Mouse (Mus musculus): ENCODE data around the gene Rexo2. TPM values are rescaled to one million over a fixed set of nuclear protein-coding genes. Genes with fewer than 3 reads are reported as not detected.
"Not testable (repeated sequence)": the region's sequence is repeated elsewhere in the genome, so short reads cannot be mapped to it uniquely, and the experiment has no call there.

The Rexo2 gene
- polyA plus RNA-seq (2016; fragmentation: Nextera tagmentation; extraction: Ambion mirVana): 95.2 and 110 TPM in 2 replicates

DNA sequence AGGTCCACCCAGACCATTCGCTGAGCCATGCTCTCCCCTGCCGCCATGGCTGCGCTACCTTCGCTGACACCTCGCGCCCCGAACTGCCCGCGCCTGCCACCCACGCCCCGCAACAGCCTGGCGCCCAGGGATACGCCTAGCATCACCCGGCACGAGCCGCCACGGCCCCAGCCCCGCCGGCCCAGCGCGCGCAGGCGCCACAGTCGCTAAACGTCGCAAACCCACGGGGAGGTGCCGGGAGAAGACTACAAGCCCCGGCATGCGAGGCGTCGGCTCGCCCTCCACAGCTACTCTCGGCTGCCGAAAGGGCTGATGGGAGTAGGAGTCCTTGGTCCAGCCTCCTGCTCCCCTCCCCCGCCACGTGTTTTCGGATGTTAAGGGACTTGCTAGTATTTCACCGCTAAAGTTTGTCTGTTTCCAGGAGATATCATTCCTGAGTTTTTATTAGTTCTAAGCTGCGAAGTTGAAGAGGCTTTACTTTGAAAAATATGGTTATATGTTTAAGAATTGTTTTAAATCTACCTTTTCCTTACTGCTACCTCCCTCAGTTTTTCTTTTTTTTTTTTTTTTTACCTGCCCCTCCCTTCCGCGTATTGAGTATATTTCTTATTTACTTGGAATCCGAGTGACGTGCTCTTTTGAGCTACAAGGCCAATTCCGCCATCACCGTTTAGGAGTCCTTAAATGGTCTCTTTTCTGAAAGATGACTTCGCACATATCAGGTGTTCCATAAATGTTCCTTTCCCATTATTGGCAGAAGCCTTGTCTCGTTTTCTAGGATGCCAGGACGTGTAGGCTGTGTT, at the start of gene Rexo2:
TSS of gene Rexo2 (minus strand) at position 213 of the 803 bp plus-strand sequence.
- peaks cover 14% of the 10 kb centered on the region for H3K4me1 ChIP-seq
- peak within 1 kb of the TSS; percentile 83 for H3K4me3 ChIP-seq
- peak; percentile 93 for DNase-seq (ENCODE audit: low spot score)
- no peaks in the 10 kb centered on the region for H3K9me3 ChIP-seq (replicated peaks)
- H3K27ac ChIP-seq (replicated peaks): peak within 1 kb of the TSS; percentile 85
- WGBS: 2% methylated on average over 49 of the region's 49 CpGs
- peaks cover 5% of the 10 kb centered on the region; the same call in 1 of the 2 replicates for H3K27me3 ChIP-seq (ENCODE audit: low read depth, poor library complexity, severe bottlenecking)
- peaks cover 28% of the 10 kb centered on the region for H3K36me3 ChIP-seq

DNA sequence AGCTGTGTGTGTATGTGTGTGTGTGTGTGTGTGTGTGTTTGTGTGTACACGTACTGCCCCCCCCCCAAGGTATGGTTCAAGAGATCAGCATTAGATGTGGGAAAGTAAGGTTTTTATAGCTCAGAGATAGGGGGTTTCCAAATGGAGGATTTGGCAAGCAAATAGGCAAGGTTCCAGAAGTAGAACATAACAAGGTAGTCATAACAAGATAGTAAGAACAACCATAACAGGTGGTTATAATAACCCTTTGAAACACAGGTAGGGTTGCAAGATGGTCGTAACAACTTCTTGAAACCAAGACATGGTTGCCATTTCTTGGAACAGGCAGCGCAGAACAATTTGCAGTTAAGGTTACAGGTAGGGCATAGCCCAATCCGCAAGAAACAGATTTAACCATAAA, 46.1 kb upstream of the Rexo2 start:
- no peak for DNase-seq (ENCODE audit: low spot score)
- 92% methylated on average over 4 of the region's 4 CpGs for WGBS
- Histone ChIP-seq H3K36me3 (no peaks in the 10 kb centered on the region), H3K4me1 (no peaks in the 10 kb centered on the region), H3K4me3 (no peak overlapping the region), H3K27me3 (ENCODE audit: low read depth, poor library complexity, severe bottlenecking) (no peaks in the 10 kb centered on the region), H3K27ac (replicated peaks) (no peak overlapping the region), H3K9me3 (replicated peaks) (no peaks in the 10 kb centered on the region)

DNA sequence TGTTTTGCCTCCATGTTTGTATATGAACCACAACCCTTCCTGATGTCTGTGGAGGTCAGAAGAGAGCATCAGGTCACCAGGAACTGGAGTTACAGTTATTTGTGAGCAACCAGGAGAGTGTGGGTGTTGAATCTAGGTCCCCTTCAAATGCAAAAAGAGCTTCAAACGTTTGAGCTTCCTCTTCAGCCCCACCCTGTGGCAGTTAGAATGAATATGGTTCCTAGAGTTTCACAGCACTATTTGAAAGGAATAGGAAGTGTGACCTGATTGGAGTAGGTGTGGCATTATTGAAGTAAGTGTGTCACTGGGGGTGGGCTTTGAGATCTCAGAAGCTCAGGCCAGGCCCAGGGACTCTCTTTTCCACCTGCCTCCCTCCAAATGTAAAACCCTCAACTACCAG, 45.1 kb upstream of the Rexo2 start:
- H3K27me3 ChIP-seq (ENCODE audit: low read depth, poor library complexity, severe bottlenecking): no peaks in the 10 kb centered on the region
- no peaks in the 10 kb centered on the region for H3K9me3 ChIP-seq (replicated peaks)
- H3K36me3 ChIP-seq: no peaks in the 10 kb centered on the region
- no peak overlapping the region for H3K27ac ChIP-seq (replicated peaks)
- H3K4me3 ChIP-seq: no peak overlapping the region
- WGBS: 19% methylated on average over 1 of the region's 1 CpGs
- no peak for DNase-seq (ENCODE audit: low spot score)
- H3K4me1 ChIP-seq: no peaks in the 10 kb centered on the region

DNA sequence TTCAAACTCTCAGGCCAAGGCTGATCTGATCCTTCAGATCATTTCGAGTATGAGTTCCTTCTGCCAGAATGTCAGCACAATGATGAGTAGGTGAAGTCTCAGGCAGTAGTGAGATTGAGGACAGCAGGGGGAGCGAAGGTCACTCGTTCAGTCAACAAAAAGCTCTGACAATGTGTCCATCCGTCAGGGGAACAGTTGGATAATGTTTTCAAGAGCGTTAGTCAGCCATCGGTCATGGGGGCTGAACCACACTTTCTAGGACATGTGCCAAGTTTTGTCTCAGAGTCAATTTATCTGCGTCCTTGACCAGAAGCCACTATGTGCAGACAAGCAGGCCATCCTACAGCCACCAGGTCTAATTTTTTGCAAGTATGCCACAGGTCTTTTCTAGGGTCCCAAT, 40.0 kb upstream of the Rexo2 start:
- H3K9me3 ChIP-seq (replicated peaks); H3K4me1 ChIP-seq; H3K27ac ChIP-seq (replicated peaks); DNase-seq (ENCODE audit: low spot score); H3K36me3 ChIP-seq; H3K4me3 ChIP-seq; H3K27me3 ChIP-seq (ENCODE audit: low read depth, poor library complexity, severe bottlenecking): not testable (repeated sequence)
- 65% methylated on average over 5 of the region's 7 CpGs for WGBS

DNA sequence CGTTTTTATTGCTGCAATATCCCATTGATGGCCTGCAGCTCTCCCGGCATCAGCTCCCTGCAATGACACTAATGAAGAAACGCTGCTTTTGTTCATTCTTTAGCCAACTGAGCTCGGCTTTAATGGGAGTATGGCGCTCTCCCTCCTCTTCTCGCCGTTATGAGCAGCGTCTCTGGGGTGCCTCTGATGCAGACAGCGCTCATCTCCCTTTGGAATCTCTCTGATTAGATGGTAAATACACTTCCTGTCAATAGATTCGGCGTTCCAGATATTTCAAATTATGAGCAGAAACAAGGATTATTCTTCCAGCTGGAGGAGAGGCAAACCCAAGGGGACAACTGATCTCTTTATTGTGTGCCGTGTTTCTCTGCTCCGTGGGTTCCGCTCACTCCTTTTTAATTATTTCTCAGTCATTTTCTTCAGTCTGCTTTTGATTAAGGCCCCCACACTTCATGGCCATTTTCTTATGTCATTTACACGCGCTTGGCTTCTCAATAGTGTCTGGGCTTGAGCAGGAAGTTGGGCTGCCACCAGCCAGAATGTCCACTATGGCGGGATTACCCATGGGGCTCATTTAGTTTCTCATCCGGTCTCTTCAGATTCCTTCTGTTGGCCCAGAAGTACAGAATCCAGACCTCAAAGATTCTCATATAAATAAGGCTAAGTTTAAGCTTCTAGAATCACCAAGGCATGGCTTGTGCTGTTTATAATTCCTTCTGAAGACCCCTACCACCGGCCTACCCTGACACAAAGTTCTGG, 37.1 kb upstream of the Rexo2 start:
- no peak for DNase-seq (ENCODE audit: low spot score)
- no peak overlapping the region for H3K4me3 ChIP-seq
- H3K27me3 ChIP-seq (ENCODE audit: low read depth, poor library complexity, severe bottlenecking): no peaks in the 10 kb centered on the region
- no peaks in the 10 kb centered on the region for H3K9me3 ChIP-seq (replicated peaks)
- H3K36me3 ChIP-seq: no peaks in the 10 kb centered on the region
- 0 out of 2 replicates have a peak, but pooled peaks cover 3% of the 10 kb centered on the region for H3K4me1 ChIP-seq
- no peak overlapping the region for H3K27ac ChIP-seq (replicated peaks)
- WGBS: 80% methylated on average over 19 of the region's 19 CpGs

DNA sequence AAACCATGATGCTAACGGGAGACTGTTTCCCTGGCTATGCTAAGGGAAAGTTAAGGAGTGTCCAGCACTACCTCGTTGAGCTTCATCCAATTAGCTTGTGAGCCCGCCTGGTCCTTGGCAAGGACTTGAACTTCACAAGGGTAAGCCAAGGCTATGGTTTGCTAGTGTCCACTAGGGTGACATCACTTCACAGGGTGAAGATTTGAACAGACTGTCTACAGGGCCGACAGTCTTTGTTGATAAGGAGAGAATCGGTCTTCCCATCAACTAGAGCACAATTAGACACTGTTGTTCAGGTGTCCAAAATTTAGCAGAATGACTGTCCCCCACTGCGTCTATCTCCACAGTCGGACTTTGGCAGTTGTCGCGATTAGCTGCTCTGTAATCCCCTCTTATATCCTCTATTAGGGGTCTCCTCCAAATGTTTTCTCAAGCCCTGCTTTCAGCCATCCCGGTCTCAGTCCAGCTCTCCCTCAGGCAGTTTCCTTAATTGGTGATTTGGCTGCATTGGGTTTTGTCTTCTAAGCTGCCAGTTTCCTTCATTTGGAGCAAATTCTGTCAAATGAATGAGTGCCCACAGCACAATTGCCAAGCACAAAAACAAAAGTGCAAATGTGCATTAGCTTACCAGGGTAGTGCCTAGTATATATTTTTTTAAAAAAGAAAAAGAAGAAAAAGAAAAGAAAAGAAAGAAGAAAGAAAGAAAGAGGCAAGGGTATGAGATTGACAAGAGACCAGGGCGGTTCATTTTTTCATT, 36.4 kb upstream of the Rexo2 start:
- 79% methylated on average over 11 of the region's 11 CpGs for WGBS
- DNase-seq (ENCODE audit: low spot score): no peak

DNA sequence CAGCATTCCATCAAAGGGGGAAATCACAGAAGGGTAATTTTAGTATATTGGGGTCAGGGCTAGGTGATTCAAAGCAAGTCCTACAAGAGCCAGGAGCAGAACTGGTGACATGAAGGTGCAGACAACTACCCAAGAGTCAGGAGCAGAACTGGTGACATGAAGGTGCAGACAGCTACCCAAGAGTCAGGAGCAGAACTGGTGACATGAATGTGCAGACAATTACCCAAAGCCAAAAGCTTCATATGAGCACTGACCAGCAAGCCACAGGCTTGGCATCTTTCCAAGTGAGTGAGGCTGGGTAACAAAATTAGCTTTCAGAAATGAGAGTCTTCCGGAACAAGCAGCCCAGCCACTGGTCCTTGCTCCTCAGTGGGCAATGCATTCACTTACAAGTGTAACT, 34.9 kb upstream of the Rexo2 start:
- Histone ChIP-seq H3K27me3 (ENCODE audit: low read depth, poor library complexity, severe bottlenecking) (no peaks in the 10 kb centered on the region), H3K27ac (replicated peaks) (no peak overlapping the region), H3K9me3 (replicated peaks) (no peaks in the 10 kb centered on the region), H3K4me3 (no peak overlapping the region), H3K36me3 (no peaks in the 10 kb centered on the region), H3K4me1 (0 out of 2 replicates have a peak, but pooled peaks cover 3% of the 10 kb centered on the region)
- DNase-seq (ENCODE audit: low spot score): no peak
- WGBS: 92% methylated on average over 1 of the region's 1 CpGs

More for the DNA sequence above, 36.4 kb upstream of the Rexo2 start:
- H3K4me1 ChIP-seq: 0 out of 2 replicates have a peak, but pooled peaks cover 3% of the 10 kb centered on the region
- H3K36me3 ChIP-seq: no peaks in the 10 kb centered on the region
- H3K9me3 ChIP-seq (replicated peaks): no peaks in the 10 kb centered on the region
- H3K4me3 ChIP-seq: no peak overlapping the region
- H3K27ac ChIP-seq (replicated peaks): no peak overlapping the region
- H3K27me3 ChIP-seq (ENCODE audit: low read depth, poor library complexity, severe bottlenecking): no peaks in the 10 kb centered on the region

DNA sequence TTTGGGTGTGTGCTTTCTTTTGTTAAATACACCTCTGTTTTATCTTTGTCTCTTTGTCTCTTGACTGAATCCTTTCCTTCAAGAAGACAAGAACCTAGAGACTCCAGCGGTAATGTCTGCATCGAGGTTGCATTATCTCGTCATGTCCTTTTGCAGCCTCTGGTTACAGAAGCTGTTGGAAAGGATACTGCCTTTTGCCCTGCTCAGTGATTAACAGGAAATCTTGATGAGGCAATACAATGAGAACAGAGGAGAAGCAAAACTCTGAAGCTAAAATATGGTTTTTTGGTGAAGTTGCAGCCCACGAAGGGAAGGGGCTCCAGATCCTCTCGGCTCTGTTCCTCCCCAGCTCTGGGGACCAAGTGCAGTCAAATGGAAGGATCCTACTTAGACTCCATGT, 29.7 kb upstream of the Rexo2 start:
- no peaks in the 10 kb centered on the region for H3K4me1 ChIP-seq
- DNase-seq (ENCODE audit: low spot score): no peak
- no peaks in the 10 kb centered on the region for H3K9me3 ChIP-seq (replicated peaks)
- H3K27me3 ChIP-seq (ENCODE audit: low read depth, poor library complexity, severe bottlenecking): no peaks in the 10 kb centered on the region
- no peaks in the 10 kb centered on the region for H3K36me3 ChIP-seq
- WGBS: 91% methylated on average over 5 of the region's 5 CpGs
- no peak overlapping the region for H3K27ac ChIP-seq (replicated peaks)
- no peak overlapping the region for H3K4me3 ChIP-seq

DNA sequence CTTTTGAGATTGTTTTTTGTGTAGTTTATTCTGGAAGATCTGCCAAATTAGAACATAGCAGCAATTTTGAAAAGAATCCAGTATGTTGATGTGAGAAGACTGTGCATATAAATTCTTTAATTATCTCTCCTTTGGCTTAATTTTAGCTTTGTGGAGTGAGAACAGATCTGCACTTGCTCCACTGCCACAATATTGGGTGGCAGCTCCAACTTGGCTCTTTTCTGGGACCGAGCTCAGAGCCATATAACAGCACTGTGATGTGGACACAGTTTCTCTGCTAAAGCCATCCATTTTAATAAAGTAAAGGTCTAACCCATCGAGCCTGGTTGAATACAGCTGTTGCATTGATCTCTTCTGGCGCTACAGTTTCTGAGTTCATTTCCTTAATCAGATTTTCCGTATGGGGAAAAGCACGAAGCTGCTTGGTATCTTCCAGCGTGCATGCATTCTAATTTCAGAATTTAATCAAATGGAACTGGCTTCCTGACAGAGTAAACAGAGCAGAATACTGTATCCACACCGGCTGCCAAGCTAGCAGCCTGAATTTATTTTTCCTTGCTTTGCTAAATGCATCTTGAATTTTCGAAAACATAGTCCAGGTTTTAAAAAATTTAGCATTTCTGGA, 24.4 kb upstream of the Rexo2 start:
- H3K36me3 ChIP-seq: no peaks in the 10 kb centered on the region
- no peaks in the 10 kb centered on the region for H3K4me1 ChIP-seq
- no peak for DNase-seq (ENCODE audit: low spot score)
- H3K4me3 ChIP-seq: no peak overlapping the region
- no peaks in the 10 kb centered on the region for H3K9me3 ChIP-seq (replicated peaks)
- WGBS: 79% methylated on average over 8 of the region's 8 CpGs
- H3K27me3 ChIP-seq (ENCODE audit: low read depth, poor library complexity, severe bottlenecking): no peaks in the 10 kb centered on the region
- H3K27ac ChIP-seq (replicated peaks): no peak overlapping the region

DNA sequence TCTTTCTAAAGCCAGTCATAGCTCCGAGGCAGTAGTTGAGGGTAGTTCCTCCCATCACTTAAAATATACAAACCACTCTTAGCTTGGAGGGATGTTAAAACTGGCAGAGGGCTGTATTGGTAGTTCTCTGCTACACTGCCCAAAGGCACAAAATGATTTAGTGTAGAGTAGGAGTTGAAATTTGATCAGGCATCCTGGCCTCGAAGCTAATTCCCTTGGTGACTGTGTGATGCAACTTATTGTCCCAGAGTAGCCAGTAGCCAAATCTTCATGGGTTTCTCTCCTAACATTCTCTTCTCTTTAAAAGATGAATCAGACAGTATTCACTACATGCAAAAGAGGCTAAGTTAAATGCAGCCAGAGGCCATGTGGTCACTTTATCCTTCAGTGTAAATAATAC, 22.6 kb upstream of the Rexo2 start:
- H3K4me3 ChIP-seq: no peak overlapping the region
- no peaks in the 10 kb centered on the region for H3K9me3 ChIP-seq (replicated peaks)
- 82% methylated on average over 2 of the region's 2 CpGs for WGBS
- no peaks in the 10 kb centered on the region for H3K27me3 ChIP-seq (ENCODE audit: low read depth, poor library complexity, severe bottlenecking)
- DNase-seq (ENCODE audit: low spot score): no peak
- H3K4me1 ChIP-seq: no peaks in the 10 kb centered on the region
- H3K27ac ChIP-seq (replicated peaks): no peak overlapping the region
- H3K36me3 ChIP-seq: no peaks in the 10 kb centered on the region

DNA sequence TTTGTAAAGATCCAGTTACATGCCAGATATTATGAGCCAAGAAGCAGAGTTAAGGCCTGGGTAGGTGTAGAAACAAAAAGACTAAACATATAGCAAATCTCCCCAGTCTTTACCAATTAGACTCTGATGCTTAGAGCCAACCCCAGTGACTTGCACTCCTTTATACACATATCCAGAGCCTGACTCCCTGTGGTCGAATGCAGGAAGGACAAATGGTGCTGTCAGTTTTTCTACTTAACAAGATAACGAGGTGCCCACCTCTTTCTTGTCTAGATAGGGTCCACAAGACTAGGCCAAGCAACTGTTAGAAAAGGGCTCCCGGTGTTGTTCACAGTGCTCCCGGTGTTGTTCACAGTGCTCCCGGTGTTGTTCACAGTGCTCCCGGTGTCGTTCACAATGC, 20.8 kb upstream of the Rexo2 start:
- Histone ChIP-seq H3K4me3 (no peak overlapping the region), H3K9me3 (replicated peaks) (no peaks in the 10 kb centered on the region), H3K36me3 (no peaks in the 10 kb centered on the region), H3K27ac (replicated peaks) (no peak overlapping the region), H3K4me1 (peaks cover 1% of the 10 kb centered on the region), H3K27me3 (ENCODE audit: low read depth, poor library complexity, severe bottlenecking) (no peaks in the 10 kb centered on the region)
- WGBS: 84% methylated on average over 7 of the region's 7 CpGs
- no peak for DNase-seq (ENCODE audit: low spot score)

DNA sequence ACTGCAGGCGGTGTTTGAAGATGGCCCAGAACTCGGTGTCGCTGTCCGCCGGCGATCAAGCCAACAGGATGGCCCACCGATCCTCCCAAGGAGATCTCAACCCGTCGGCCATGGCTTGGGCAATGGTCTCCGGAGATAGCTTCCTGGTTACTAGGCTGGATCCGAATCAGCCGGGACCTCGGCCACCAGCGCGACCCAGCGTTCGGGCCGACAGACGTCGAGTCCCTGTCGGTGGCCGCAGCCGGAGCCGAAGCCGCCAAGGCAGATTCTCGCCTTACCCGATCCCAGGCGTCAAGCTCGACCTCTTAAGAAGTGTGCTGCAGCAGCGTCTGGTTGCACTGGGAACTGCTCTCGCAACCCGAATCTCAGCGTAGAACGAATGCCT, 15.1 kb upstream of the Rexo2 start:
- 3% methylated on average over 34 of the region's 34 CpGs for WGBS
- DNase-seq (ENCODE audit: low spot score): no peak
- Histone ChIP-seq H3K27ac (replicated peaks) (peak overlapping the region; percentile 96), H3K4me1 (peaks cover 16% of the 10 kb centered on the region), H3K9me3 (replicated peaks) (no peaks in the 10 kb centered on the region), H3K27me3 (ENCODE audit: low read depth, poor library complexity, severe bottlenecking) (no peaks in the 10 kb centered on the region), H3K4me3 (peak overlapping the region; percentile 86), H3K36me3 (peaks cover 33% of the 10 kb centered on the region)
